Mouse (Mus musculus): ENCODE results near the gene Ubxn4. TPM values are rescaled to one million over a fixed set of nuclear protein-coding genes. Genes with fewer than 3 reads are reported as not detected.
A peak's percentile ranks its signal among the peaks of the same experiment; 100 is the strongest.

The Ubxn4 gene
- polyA plus RNA-seq, 1 experiment from 2014 or later, result 56.5 TPM

MicroRNA genes within 50 kb of the gene (microRNA counts, 519-probe panel; counts per million panel counts)
- microRNA mmu-miR-128, result 2,840 counts per million, percentile 68 among the panel's probes with 10 or more counts

Small RNA genes within 50 kb of the gene (microRNA-seq; reads per million reads assigned to microRNA genes)
- 82.6 reads per million, percentile 53 among the genes with 10 or more reads in this experiment for gene Mir128-1

Other genes with a start within 250 kb of the Ubxn4 start
- gene Zranb3, start 140.9 kb upstream of the Ubxn4 start, polyA plus RNA-seq (2015; fragmentation: Nextera tagmentation; extraction: Ambion mirVana), result 10.4 and 13.4 TPM in 2 replicates
- 47.1 and 65.1 TPM in 2 replicates for gene R3hdm1, start 140.7 kb upstream of the Ubxn4 start, polyA plus RNA-seq (2015; fragmentation: Nextera tagmentation; extraction: Ambion mirVana)
- 0.10 and 0.11 TPM in 2 replicates for gene Lct, start 84.4 kb downstream of the Ubxn4 start, polyA plus RNA-seq (2015; fragmentation: Nextera tagmentation; extraction: Ambion mirVana)
- gene Mcm6, start 115.7 kb downstream of the Ubxn4 start, polyA plus RNA-seq (2015; fragmentation: Nextera tagmentation; extraction: Ambion mirVana), result 255 and 261 TPM in 2 replicates
- gene Dars, start 173.4 kb downstream of the Ubxn4 start, polyA plus RNA-seq (2015; fragmentation: Nextera tagmentation; extraction: Ambion mirVana), result 155 and 162 TPM in 2 replicates

Measured in kidney, embryonic 16.5 days (tissue).